Comparison of ENCODE assay signal across 15 mouse cellular contexts in the genomic region with DNA sequence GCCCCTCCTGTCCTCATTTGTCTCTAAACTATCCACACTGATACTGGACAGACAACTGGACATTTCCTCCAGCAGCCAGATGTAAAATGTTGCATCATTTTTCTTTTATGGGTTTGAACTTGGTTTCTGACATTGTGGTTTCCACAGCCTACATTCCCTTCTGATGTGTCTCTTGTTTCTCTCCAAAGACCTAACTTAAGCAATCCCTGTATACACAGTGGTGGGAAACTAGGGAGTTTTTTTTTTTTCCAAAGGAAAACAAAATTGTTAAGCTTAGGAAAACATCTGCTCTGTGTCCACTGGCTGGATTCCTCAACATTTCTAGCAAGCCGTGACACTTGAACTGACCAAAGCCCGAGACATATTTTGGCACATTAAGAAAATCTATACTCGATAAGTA. TPM values are rescaled to one million over a fixed set of nuclear protein-coding genes. Genes with fewer than 3 reads are reported as not detected.
DNase-seq lines count a peak whose midpoint lies in the region.
"Had no signal": no experiment of that assay in that cellular context is flagged by ENCODE, and none has a peak within 500 bp of the region (broad histone marks: within the 10 kb centered on the region; RNA-seq: fewer than 3 reads in every experiment).

No protein-coding gene starts in this region.

- DNase-seq in kidney, adult 9 months: peak; percentile 5
- no peak for DNase-seq in kidney, adult 18-20 months
- peak; percentile 97 for DNase-seq in 3T3-L1 (ENCODE audit: low read depth, low spot score)
- peak; percentile 35 for DNase-seq in Muller cell, postnatal 12 days (ENCODE audit: inconsistent ontology term)
- DNase-seq in kidney, postnatal 10 days: peak; percentile 24
- DNase-seq in layer of hippocampus, postnatal 10 days (ENCODE audit: low spot score in 2 of 2): no peak
- DNase-seq in cerebellum, adult 11-12 months: no peak
- DNase-seq: cerebellum, postnatal 25 days; liver, embryonic 13.5 days; spleen, adult 18-20 months; thymus, postnatal 14 days had no signal

RNA-seq across cellular contexts. Expression of a gene that starts 10.4 kb away (rescaled TPM):
- total RNA-seq in layer of hippocampus, postnatal 10 days (2021): not detected
- total RNA-seq: hematopoietic stem cell, adult 5-6 weeks; layer of hippocampus, postnatal 25 days; left cerebral cortex, postnatal 36 days; monocyte, adult 5-6 weeks had no signal

Comparison
In these comparisons a context has a peak if more than half of its experiments do, and no peak if none do; other contexts are left out.
1. DNase-seq: peak in kidney, adult 9 months (single experiment), 3T3-L1 (single experiment), Muller cell, postnatal 12 days (single experiment) and kidney, postnatal 10 days (single experiment); none in kidney, adult 18-20 months (single experiment), layer of hippocampus, postnatal 10 days (0 of 2) and cerebellum, adult 11-12 months (single experiment).